Mouse (Mus musculus) Muller cell, postnatal 12 days (primary cell): ENCODE data around the gene Scgb1b3.

ENCODE experiments used
- DNase-seq: peaks from one replicate; pipeline ENCODE4 v3.0.0-alpha.2; 2015; ENCODE audit errors: inconsistent ontology term

The Scgb1b3 gene

DNA sequence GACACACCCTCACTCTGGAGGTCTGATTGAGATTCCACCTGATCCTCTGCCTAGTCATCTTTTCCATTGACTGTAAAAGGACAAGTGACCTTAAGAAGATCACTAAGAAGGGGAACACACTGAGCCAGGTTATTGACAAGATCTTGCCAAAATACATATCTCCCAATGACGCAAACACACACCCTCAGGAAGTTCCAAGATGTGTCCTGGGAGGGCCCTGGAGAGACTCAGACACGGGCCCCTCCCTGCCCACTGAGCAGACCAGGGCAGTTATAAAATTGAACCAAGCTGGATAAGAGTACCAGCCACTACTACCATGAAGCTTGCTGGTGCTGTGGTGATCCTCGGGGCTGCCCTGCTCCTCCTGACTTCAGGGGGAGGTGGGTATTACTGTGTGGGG is at the start of gene Scgb1b3:
Scgb1b3 (plus strand) TSS at position 301 of the 400 bp plus-strand sequence.
- DNase-seq = no peak

DNA sequence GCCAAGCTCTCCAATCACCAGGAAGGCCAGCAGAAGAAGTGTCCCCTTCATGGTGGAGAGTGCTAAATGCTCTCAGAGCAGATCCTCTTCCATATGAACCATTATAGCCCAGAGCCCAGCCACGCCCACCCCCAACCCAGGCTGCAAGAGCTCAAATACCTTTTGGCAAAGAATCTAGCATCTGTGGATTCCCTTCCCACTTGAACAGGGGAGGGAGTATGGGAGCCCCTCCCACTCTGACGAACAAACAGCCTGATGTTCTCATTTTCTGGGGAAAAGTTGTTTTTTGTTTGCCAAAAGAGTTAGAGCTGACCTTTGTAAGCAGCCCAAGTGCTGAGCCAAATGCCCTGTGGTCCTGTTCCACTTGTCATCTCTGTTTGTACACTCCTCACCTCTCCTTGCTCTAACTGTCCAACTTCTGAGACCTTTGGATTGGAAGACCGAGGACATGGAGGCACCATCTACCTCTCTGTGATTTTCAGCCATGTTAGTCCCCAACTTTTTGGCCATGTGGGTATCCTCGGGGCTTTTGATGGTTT is 13.3 kb upstream of the Scgb1b3 start, which contains the start of gene Scgb2b3:
Scgb2b3 (minus strand) TSS at position 51 of the 539 bp plus-strand sequence.
- DNase-seq = no peak
